Mouse (Mus musculus): ENCODE measurements around the gene Gm12184. TPM values are rescaled to one million over a fixed set of nuclear protein-coding genes. Genes with fewer than 3 reads are reported as not detected.
"Not testable (repeated sequence)": the region's sequence is repeated elsewhere in the genome, so short reads cannot be mapped to it uniquely, and the experiment has no call there.

Gene Gm12184
- polyA plus RNA-seq, 1 experiment from 2014 or later = 4.0 TPM

DNA sequence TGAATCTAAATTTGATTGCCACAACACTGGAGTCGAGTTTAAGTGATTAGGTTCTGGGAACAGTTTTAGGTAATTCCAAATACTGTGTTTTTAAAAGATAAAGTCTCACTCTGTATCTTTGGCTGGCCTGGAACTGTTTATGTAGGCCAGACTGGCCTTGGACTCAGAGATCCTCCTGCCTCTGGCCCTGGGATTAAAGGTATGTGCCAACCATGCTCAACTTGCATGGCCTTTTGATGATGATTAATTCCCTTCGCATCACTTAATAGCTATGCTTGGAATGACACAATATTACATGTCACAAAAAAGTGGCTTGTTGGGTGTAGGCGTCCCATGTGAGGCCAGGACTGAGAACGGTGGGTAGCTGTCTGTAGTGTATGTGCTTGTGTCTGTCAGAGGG lies 25.7 kb upstream of the Gm12184 start:
- H3K4me2 ChIP-seq = peak overlapping the region; percentile 75
- H3K9me3 ChIP-seq (replicated peaks; ENCODE audit: control insufficient read depth, low read length) = peaks cover 3% of the 10 kb centered on the region; the same call in 1 of the 2 replicates
- H3K27ac ChIP-seq (ENCODE audit: low read depth, low read length) = no peak overlapping the region
- no peak overlapping the region for H3K9ac ChIP-seq (ENCODE audit: low read depth, low read length)
- ATAC-seq (replicated peaks; ENCODE audit: insufficient number of reproducible peaks, low FRiP score, low TSS enrichment) = no peak
- no peaks in the 10 kb centered on the region for H3K36me3 ChIP-seq (ENCODE audit: control insufficient read depth, insufficient read depth, low read length)
- peaks cover 14% of the 10 kb centered on the region for H3K27me3 ChIP-seq (ENCODE audit: control insufficient read depth, insufficient read depth, low read length)
- WGBS (ENCODE audit: insufficient replicate concordance) = 73% methylated on average over 4 of the region's 4 CpGs
- H3K4me3 ChIP-seq (ENCODE audit: low read depth, low read length) = peak overlapping the region; percentile 72; the same call in 1 of the 2 replicates
- H3K4me1 ChIP-seq (ENCODE audit: control insufficient read depth, insufficient read depth, low read length) = peaks cover 11% of the 10 kb centered on the region; the same call in 1 of the 2 replicates

DNA sequence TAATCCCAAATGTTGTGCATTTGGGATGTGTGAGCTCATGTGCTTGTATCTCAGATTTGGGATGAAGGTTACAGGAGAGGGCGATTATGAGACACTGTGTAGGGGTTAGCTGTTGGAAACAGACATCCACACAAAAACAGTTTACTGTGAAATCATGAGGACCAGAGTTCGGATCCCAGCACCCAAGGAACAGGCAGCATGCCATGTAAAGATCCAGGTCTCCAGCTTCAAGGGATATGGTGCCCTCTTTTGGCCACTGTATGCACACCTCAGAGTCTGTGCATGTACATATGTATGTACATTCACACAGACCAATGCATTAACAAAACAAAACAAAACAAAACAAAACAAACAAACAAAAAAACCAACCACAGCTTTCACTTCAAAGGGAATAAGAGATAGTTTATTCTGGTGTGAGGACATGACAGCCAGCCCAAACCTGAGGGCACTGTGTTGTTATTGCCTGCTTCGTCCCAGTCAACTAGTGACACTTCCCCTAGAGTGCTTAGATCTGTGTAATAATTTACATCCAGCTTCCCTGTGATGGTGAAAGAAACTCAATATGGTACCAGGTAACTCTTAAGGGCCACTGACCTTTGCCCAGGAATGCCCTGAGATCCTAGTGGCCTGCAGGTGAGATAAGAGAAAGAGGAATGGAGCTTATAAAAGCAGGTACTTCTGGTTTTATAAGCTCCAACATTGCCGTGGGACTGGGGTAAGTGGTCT lies 25.0 kb upstream of the Gm12184 start:
- no peak overlapping the region for H3K4me3 ChIP-seq (ENCODE audit: low read depth, low read length)
- no peak for ATAC-seq (replicated peaks; ENCODE audit: insufficient number of reproducible peaks, low FRiP score, low TSS enrichment)
- no peak overlapping the region for H3K9ac ChIP-seq (ENCODE audit: low read depth, low read length)
- no peaks in the 10 kb centered on the region for H3K36me3 ChIP-seq (ENCODE audit: control insufficient read depth, insufficient read depth, low read length)
- WGBS (ENCODE audit: insufficient replicate concordance) = 82% methylated on average over 4 of the region's 4 CpGs
- H3K9me3 ChIP-seq (replicated peaks; ENCODE audit: control insufficient read depth, low read length) = peaks cover 3% of the 10 kb centered on the region; the same call in 1 of the 2 replicates
- H3K27me3 ChIP-seq (ENCODE audit: control insufficient read depth, insufficient read depth, low read length) = peaks cover 14% of the 10 kb centered on the region
- H3K4me1 ChIP-seq (ENCODE audit: control insufficient read depth, insufficient read depth, low read length) = peaks cover 11% of the 10 kb centered on the region; the same call in 1 of the 2 replicates
- no peak overlapping the region for H3K4me2 ChIP-seq
- H3K27ac ChIP-seq (ENCODE audit: low read depth, low read length) = no peak overlapping the region

DNA sequence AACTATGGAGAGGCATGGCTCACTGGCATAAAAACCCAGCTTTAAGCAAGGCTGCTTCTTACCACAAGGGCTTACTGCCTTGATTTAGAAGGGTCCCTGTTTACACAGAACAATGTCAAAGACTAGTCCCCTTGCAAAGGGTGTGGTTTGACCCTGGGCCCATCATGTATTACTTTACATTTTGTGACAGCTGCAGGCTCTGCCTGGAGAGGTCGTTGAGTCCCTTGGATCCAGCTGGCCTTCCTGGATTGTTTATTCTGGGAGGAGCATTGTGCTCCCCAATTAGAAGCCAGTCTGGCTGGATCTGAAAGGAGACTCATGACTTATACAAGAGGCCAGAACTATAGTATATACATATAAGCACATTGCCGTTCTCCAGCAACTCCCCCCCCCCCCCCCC lies 23.8 kb upstream of the Gm12184 start:
- 55% methylated on average over 2 of the region's 2 CpGs for WGBS (ENCODE audit: insufficient replicate concordance)

DNA sequence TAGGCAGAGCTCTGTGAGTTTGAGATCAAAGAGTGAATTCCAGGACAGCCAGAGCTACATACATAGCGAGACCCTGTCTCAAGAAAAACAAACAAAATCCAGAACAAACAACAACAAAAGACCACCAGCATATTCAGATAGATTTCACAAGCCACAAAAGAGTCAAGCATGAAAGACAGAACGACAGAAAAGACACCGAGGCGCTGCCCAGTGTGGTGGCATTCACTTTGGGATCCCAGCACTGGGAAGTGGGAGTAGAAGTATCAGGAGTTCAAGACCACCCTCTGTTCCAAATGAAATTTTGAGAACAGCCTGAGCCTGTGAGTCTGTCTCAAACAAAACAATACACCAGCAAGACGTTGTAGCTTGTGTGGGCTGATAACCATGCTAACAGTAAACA lies 20.4 kb upstream of the Gm12184 start:
- Histone ChIP-seq H3K9me3 (replicated peaks; ENCODE audit: control insufficient read depth, low read length) (peaks cover 3% of the 10 kb centered on the region; the same call in 1 of the 2 replicates), H3K4me1 (ENCODE audit: control insufficient read depth, insufficient read depth, low read length) (no peaks in the 10 kb centered on the region), H3K9ac (ENCODE audit: low read depth, low read length) (no peak overlapping the region), H3K4me3 (ENCODE audit: low read depth, low read length) (no peak overlapping the region), H3K4me2 (no peak overlapping the region), H3K36me3 (ENCODE audit: control insufficient read depth, insufficient read depth, low read length) (no peaks in the 10 kb centered on the region), H3K27me3 (ENCODE audit: control insufficient read depth, insufficient read depth, low read length) (peaks cover 20% of the 10 kb centered on the region), H3K27ac (ENCODE audit: low read depth, low read length) (no peak overlapping the region)
- 57% methylated on average over 5 of the region's 5 CpGs for WGBS (ENCODE audit: insufficient replicate concordance)
- ATAC-seq (replicated peaks; ENCODE audit: insufficient number of reproducible peaks, low FRiP score, low TSS enrichment) = no peak

More for the DNA sequence above, 23.8 kb upstream of the Gm12184 start:
- peaks cover 11% of the 10 kb centered on the region; the same call in 1 of the 2 replicates for H3K4me1 ChIP-seq (ENCODE audit: control insufficient read depth, insufficient read depth, low read length)
- H3K27me3 ChIP-seq (ENCODE audit: control insufficient read depth, insufficient read depth, low read length) = peaks cover 14% of the 10 kb centered on the region
- H3K4me2 ChIP-seq = no peak overlapping the region
- H3K4me3 ChIP-seq (ENCODE audit: low read depth, low read length) = no peak overlapping the region
- no peaks in the 10 kb centered on the region for H3K36me3 ChIP-seq (ENCODE audit: control insufficient read depth, insufficient read depth, low read length)
- H3K9ac ChIP-seq (ENCODE audit: low read depth, low read length) = no peak overlapping the region
- no peak for ATAC-seq (replicated peaks; ENCODE audit: insufficient number of reproducible peaks, low FRiP score, low TSS enrichment)
- H3K9me3 ChIP-seq (replicated peaks; ENCODE audit: control insufficient read depth, low read length) = peaks cover 3% of the 10 kb centered on the region; the same call in 1 of the 2 replicates
- H3K27ac ChIP-seq (ENCODE audit: low read depth, low read length) = no peak overlapping the region

DNA sequence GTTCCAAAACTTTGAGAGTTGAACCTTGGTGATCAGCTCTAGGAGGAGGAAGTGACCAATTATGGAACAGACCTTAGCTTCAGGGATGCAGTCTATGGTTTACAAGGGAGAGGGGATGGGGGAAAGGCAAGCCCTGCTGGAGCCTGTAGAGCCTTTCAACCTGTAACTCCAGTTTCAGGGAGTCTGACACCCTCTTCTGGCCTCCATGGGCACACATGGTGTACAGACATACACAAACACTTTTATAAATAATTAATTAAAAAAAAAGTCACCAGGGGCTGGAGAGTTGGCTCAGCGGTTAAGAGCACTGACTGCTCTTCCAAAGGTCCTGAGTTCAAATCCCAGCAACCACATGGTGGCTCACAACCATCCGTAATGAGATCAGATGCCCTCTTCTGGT lies 19.9 kb upstream of the Gm12184 start:
- not testable (repeated sequence) for ATAC-seq (replicated peaks; ENCODE audit: insufficient number of reproducible peaks, low FRiP score, low TSS enrichment); H3K9ac ChIP-seq (ENCODE audit: low read depth, low read length); H3K4me2 ChIP-seq; H3K4me1 ChIP-seq (ENCODE audit: control insufficient read depth, insufficient read depth, low read length); H3K9me3 ChIP-seq (replicated peaks; ENCODE audit: control insufficient read depth, low read length); H3K4me3 ChIP-seq (ENCODE audit: low read depth, low read length); H3K27ac ChIP-seq (ENCODE audit: low read depth, low read length); H3K36me3 ChIP-seq (ENCODE audit: control insufficient read depth, insufficient read depth, low read length)
- H3K27me3 ChIP-seq (ENCODE audit: control insufficient read depth, insufficient read depth, low read length) = peaks cover 20% of the 10 kb centered on the region
- 79% methylated on average over 2 of the region's 2 CpGs for WGBS (ENCODE audit: insufficient replicate concordance)

DNA sequence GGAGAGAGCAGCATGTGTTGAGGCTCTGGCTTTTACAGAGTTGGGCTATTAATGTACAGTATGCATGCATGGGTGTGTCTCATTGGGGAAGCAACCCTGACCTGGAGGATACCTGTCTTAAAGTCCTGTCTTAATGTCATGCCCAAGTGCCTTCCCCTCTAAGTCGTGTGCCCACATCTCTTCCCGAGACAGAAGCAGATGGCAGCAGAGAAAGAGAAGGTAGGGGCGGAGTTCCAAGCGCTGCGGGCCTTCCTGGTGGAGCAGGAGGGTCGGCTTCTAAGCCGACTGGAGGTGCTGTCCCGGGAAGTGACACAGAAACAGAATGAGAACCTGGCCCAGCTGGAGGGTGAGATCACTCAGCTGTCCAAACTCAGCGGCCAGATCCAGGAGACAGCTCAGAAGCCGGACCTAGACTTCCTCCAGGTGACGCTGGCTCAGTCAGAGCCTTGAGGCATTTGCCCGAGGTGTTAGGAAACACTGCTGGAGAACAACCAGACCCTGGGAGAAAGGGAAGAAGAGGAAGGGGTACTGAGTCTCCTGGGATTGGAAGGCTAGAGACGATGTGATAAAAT lies 18.9 kb upstream of the Gm12184 start:
- no peaks in the 10 kb centered on the region for H3K4me1 ChIP-seq (ENCODE audit: control insufficient read depth, insufficient read depth, low read length)
- no peak overlapping the region for H3K4me3 ChIP-seq (ENCODE audit: low read depth, low read length)
- no peaks in the 10 kb centered on the region for H3K9me3 ChIP-seq (replicated peaks; ENCODE audit: control insufficient read depth, low read length)
- no peak overlapping the region for H3K27ac ChIP-seq (ENCODE audit: low read depth, low read length)
- 27% methylated on average over 13 of the region's 13 CpGs for WGBS (ENCODE audit: insufficient replicate concordance)
- H3K9ac ChIP-seq (ENCODE audit: low read depth, low read length) = peak overlapping the region; percentile 43; the same call in 1 of the 2 replicates
- H3K4me2 ChIP-seq = peak overlapping the region; percentile 4; the same call in 1 of the 2 replicates
- H3K36me3 ChIP-seq (ENCODE audit: control insufficient read depth, insufficient read depth, low read length) = no peaks in the 10 kb centered on the region
- peaks cover 20% of the 10 kb centered on the region for H3K27me3 ChIP-seq (ENCODE audit: control insufficient read depth, insufficient read depth, low read length)
- ATAC-seq (replicated peaks; ENCODE audit: insufficient number of reproducible peaks, low FRiP score, low TSS enrichment) = no peak

DNA sequence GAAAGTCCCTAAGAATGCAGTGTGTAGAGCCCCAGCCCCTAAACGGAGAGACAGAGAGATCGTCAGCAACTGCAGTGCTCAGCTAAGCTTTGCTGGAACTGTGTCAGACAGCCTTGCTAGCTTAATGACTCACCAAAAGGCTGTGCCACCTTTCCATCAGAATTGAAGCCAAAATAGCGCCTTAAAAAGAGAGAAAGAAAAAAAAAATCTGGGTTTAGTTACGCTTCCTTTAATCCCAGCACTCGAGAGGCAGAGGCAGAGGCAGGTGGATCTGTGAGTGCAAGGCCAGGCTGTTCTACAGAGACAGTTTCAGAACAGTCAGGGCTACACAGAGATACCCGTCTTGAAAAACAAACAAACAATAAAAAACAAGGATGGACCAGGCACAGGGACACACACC lies 17.9 kb upstream of the Gm12184 start:
- Histone ChIP-seq H3K27ac (ENCODE audit: low read depth, low read length) (no peak overlapping the region), H3K9ac (ENCODE audit: low read depth, low read length) (no peak overlapping the region), H3K4me2 (no peak overlapping the region), H3K4me1 (ENCODE audit: control insufficient read depth, insufficient read depth, low read length) (no peaks in the 10 kb centered on the region), H3K27me3 (ENCODE audit: control insufficient read depth, insufficient read depth, low read length) (peaks cover 18% of the 10 kb centered on the region), H3K9me3 (replicated peaks; ENCODE audit: control insufficient read depth, low read length) (no peaks in the 10 kb centered on the region), H3K36me3 (ENCODE audit: control insufficient read depth, insufficient read depth, low read length) (no peaks in the 10 kb centered on the region), H3K4me3 (ENCODE audit: low read depth, low read length) (no peak overlapping the region)
- 60% methylated on average over 6 of the region's 6 CpGs for WGBS (ENCODE audit: insufficient replicate concordance)
- no peak for ATAC-seq (replicated peaks; ENCODE audit: insufficient number of reproducible peaks, low FRiP score, low TSS enrichment)

DNA sequence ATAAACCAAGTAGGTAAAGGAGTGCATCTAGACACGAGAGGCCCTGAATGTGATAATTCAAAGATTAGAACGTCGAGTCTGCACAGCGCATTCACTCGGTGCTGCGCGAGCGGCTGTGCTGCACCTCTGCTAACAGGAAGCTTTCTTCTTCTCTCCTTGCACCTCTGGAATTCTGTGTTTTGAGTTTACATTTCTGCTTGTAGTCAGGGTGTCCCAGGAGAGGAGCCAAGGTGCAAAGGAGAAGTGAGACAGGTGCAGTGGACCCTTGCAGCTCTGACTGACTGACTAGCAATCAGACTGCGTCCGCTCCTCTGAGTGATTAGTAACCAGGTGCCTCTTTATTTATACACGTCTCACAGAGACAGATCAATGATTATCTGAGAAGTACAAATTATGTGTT lies 16.7 kb upstream of the Gm12184 start:
- Histone ChIP-seq H3K4me3 (ENCODE audit: low read depth, low read length) (no peak overlapping the region), H3K9me3 (replicated peaks; ENCODE audit: control insufficient read depth, low read length) (no peaks in the 10 kb centered on the region), H3K27ac (ENCODE audit: low read depth, low read length) (no peak overlapping the region), H3K36me3 (ENCODE audit: control insufficient read depth, insufficient read depth, low read length) (no peaks in the 10 kb centered on the region), H3K27me3 (ENCODE audit: control insufficient read depth, insufficient read depth, low read length) (peaks cover 13% of the 10 kb centered on the region), H3K4me1 (ENCODE audit: control insufficient read depth, insufficient read depth, low read length) (0 out of 2 replicates have a peak, but pooled peaks cover 3% of the 10 kb centered on the region), H3K9ac (ENCODE audit: low read depth, low read length) (no peak overlapping the region), H3K4me2 (no peak overlapping the region)
- 75% methylated on average over 11 of the region's 11 CpGs for WGBS (ENCODE audit: insufficient replicate concordance)
- ATAC-seq (replicated peaks; ENCODE audit: insufficient number of reproducible peaks, low FRiP score, low TSS enrichment) = no peak
